Mouse (Mus musculus) ovary, adult 18-20 months (tissue): ENCODE results near the gene Taf12.

Experiments
- DNase-seq: peaks from one replicate; pipeline ENCODE4 v3.0.0; 2022; ENCODE audit warnings: low spot score, mixed read lengths

Taf12 gene

GRCm38 (mm10) chr4:132311209-132311608, 37.0 kb downstream of the Taf12 start:
- no peak for DNase-seq

GRCm38 (mm10) chr4:132311801-132312200, 37.6 kb downstream of the Taf12 start:
- no peak for DNase-seq

GRCm38 (mm10) chr4:132312627-132313026, 38.5 kb downstream of the Taf12 start:
- DNase-seq = no peak

GRCm38 (mm10) chr4:132315711-132316110, 41.5 kb downstream of the Taf12 start:
- no peak for DNase-seq

GRCm38 (mm10) chr4:132326481-132326880, 52.3 kb downstream of the Taf12 start:
- DNase-seq = no peak

- no peak for DNase-seq
Measured at GRCm38 (mm10) chr4:132328391-132328982, 54.3 kb downstream of the Taf12 start.

GRCm38 (mm10) chr4:132329115-132329834, 55.1 kb downstream of the Taf12 start, which contains the start of gene Trnau1ap:
Trnau1ap (minus strand) TSS chr4:132329538.
- DNase-seq = peak; percentile 84

GRCm38 (mm10) chr4:132329835-132330354, 55.7 kb downstream of the Taf12 start:
- DNase-seq = no peak

- no peak for DNase-seq
Measured at GRCm38 (mm10) chr4:132331960-132332359, 57.8 kb downstream of the Taf12 start.

GRCm38 (mm10) chr4:132332880-132333279, 58.7 kb downstream of the Taf12 start:
- no peak for DNase-seq

- no peak for DNase-seq
Measured at GRCm38 (mm10) chr4:132338943-132339342, 64.8 kb downstream of the Taf12 start.

- DNase-seq = no peak
Measured at GRCm38 (mm10) chr4:132341451-132341850, 67.3 kb downstream of the Taf12 start.

GRCm38 (mm10) chr4:132344403-132345134, 70.4 kb downstream of the Taf12 start:
- DNase-seq = no peak
